Mouse (Mus musculus): ENCODE results near the gene Lin28a. TPM values are rescaled to one million over a fixed set of nuclear protein-coding genes. Genes with fewer than 3 reads are reported as not detected.

Lin28a gene
- total and polyA plus RNA-seq, 3 experiments = 0.11 TPM; not detected in 2

- TF ChIP-seq TAL1 (conservative IDR thresholded peaks at IDR 0.05; ENCODE audit: low read depth, low read length) (no peak), CTCF (IDR thresholded peaks at IDR 0.05; ENCODE audit: low read depth, low read length) (no peak), GATA1 (IDR thresholded peaks at IDR 0.05; ENCODE audit: borderline replicate concordance, low read length) (no peak), GATA2 (IDR thresholded peaks at IDR 0.05; ENCODE audit: borderline replicate concordance, low read depth, low read length) (no peak), POLR2AphosphoS5 (IDR thresholded peaks at IDR 0.05; ENCODE audit: insufficient replicate concordance, low read depth, low read length) (no peak)
- DNase-seq (ENCODE audit: low spot score) (no peak), ATAC-seq (ENCODE audit: extremely low read depth, insufficient number of reproducible peaks, low FRiP score, poor library complexity, severe bottlenecking) (no peak)
- Histone ChIP-seq H3K4me3 (ENCODE audit: low read depth, low read length) (no peak overlapping the region), H3K27me3 (ENCODE audit: insufficient read depth, low read length) (peaks cover 45% of the 10 kb centered on the region), H3K4me1 (ENCODE audit: insufficient read depth, low read depth, low read length) (peaks cover 4% of the 10 kb centered on the region; the same call in 1 of the 2 replicates), H3K36me3 (replicated peaks) (no peaks in the 10 kb centered on the region), H3K9me3 (replicated peaks) (0 out of 2 replicates have a peak, but pooled peaks cover 4% of the 10 kb centered on the region)
Observed at GRCm38 (mm10) chr4:134051912-134052311, 33.3 kb upstream of the Lin28a start.

- TF ChIP-seq TAL1 (conservative IDR thresholded peaks at IDR 0.05; ENCODE audit: low read depth, low read length) = no peak
- TF ChIP-seq GATA1 (IDR thresholded peaks at IDR 0.05; ENCODE audit: borderline replicate concordance, low read length) = no peak
- no peak for TF ChIP-seq POLR2AphosphoS5 (IDR thresholded peaks at IDR 0.05; ENCODE audit: insufficient replicate concordance, low read depth, low read length)
- TF ChIP-seq GATA2 (IDR thresholded peaks at IDR 0.05; ENCODE audit: borderline replicate concordance, low read depth, low read length) = no peak
- no peak for TF ChIP-seq CTCF (IDR thresholded peaks at IDR 0.05; ENCODE audit: low read depth, low read length)
- Histone ChIP-seq H3K9me3 (replicated peaks) (peaks cover 6% of the 10 kb centered on the region; the same call in 1 of the 2 replicates), H3K36me3 (replicated peaks) (no peaks in the 10 kb centered on the region), H3K4me3 (ENCODE audit: low read depth, low read length) (no peak overlapping the region), H3K27me3 (ENCODE audit: insufficient read depth, low read length) (peaks cover 33% of the 10 kb centered on the region), H3K4me1 (ENCODE audit: insufficient read depth, low read depth, low read length) (peaks cover 5% of the 10 kb centered on the region; the same call in 1 of the 2 replicates)
- ATAC-seq (ENCODE audit: extremely low read depth, insufficient number of reproducible peaks, low FRiP score, poor library complexity, severe bottlenecking) (no peak), DNase-seq (ENCODE audit: low spot score) (no peak)
Observed at GRCm38 (mm10) chr4:134047648-134048047, 29.0 kb upstream of the Lin28a start.

- TF ChIP-seq GATA2 (IDR thresholded peaks at IDR 0.05; ENCODE audit: borderline replicate concordance, low read depth, low read length) = no peak
- no peak for TF ChIP-seq TAL1 (conservative IDR thresholded peaks at IDR 0.05; ENCODE audit: low read depth, low read length)
- TF ChIP-seq GATA1 (IDR thresholded peaks at IDR 0.05; ENCODE audit: borderline replicate concordance, low read length) = no peak
- no peak for TF ChIP-seq POLR2AphosphoS5 (IDR thresholded peaks at IDR 0.05; ENCODE audit: insufficient replicate concordance, low read depth, low read length)
- no peak for TF ChIP-seq CTCF (IDR thresholded peaks at IDR 0.05; ENCODE audit: low read depth, low read length)
- peaks cover 10% of the 10 kb centered on the region; the same call in 1 of the 2 replicates for H3K4me1 ChIP-seq (ENCODE audit: insufficient read depth, low read depth, low read length)
- H3K4me3 ChIP-seq (ENCODE audit: low read depth, low read length) = no peak overlapping the region
- peaks cover 3% of the 10 kb centered on the region; the same call in 1 of the 2 replicates for H3K9me3 ChIP-seq (replicated peaks)
- ATAC-seq (ENCODE audit: extremely low read depth, insufficient number of reproducible peaks, low FRiP score, poor library complexity, severe bottlenecking) = no peak
- H3K36me3 ChIP-seq (replicated peaks) = no peaks in the 10 kb centered on the region
- no peak for DNase-seq (ENCODE audit: low spot score)
- peaks cover 29% of the 10 kb centered on the region for H3K27me3 ChIP-seq (ENCODE audit: insufficient read depth, low read length)
Observed at GRCm38 (mm10) chr4:134043041-134043440, 24.4 kb upstream of the Lin28a start.

- peaks cover 3% of the 10 kb centered on the region; the same call in 1 of the 2 replicates for H3K9me3 ChIP-seq (replicated peaks)
- no peak for DNase-seq (ENCODE audit: low spot score)
- no peak for ATAC-seq (ENCODE audit: extremely low read depth, insufficient number of reproducible peaks, low FRiP score, poor library complexity, severe bottlenecking)
- no peaks in the 10 kb centered on the region for H3K36me3 ChIP-seq (replicated peaks)
- peaks cover 10% of the 10 kb centered on the region; the same call in 1 of the 2 replicates for H3K4me1 ChIP-seq (ENCODE audit: insufficient read depth, low read depth, low read length)
- H3K4me3 ChIP-seq (ENCODE audit: low read depth, low read length) = no peak overlapping the region
- peaks cover 32% of the 10 kb centered on the region for H3K27me3 ChIP-seq (ENCODE audit: insufficient read depth, low read length)
- TF ChIP-seq CTCF (IDR thresholded peaks at IDR 0.05; ENCODE audit: low read depth, low read length) (no peak), GATA2 (IDR thresholded peaks at IDR 0.05; ENCODE audit: borderline replicate concordance, low read depth, low read length) (no peak), POLR2AphosphoS5 (IDR thresholded peaks at IDR 0.05; ENCODE audit: insufficient replicate concordance, low read depth, low read length) (no peak), GATA1 (IDR thresholded peaks at IDR 0.05; ENCODE audit: borderline replicate concordance, low read length) (no peak), TAL1 (conservative IDR thresholded peaks at IDR 0.05; ENCODE audit: low read depth, low read length) (no peak)
Observed at GRCm38 (mm10) chr4:134041317-134042123, 22.9 kb upstream of the Lin28a start.

- Histone ChIP-seq H3K27me3 (ENCODE audit: insufficient read depth, low read length) (peaks cover 29% of the 10 kb centered on the region), H3K9me3 (replicated peaks) (no peaks in the 10 kb centered on the region), H3K4me3 (ENCODE audit: low read depth, low read length) (no peak overlapping the region), H3K4me1 (ENCODE audit: insufficient read depth, low read depth, low read length) (no peaks in the 10 kb centered on the region), H3K36me3 (replicated peaks) (no peaks in the 10 kb centered on the region)
- ATAC-seq (ENCODE audit: extremely low read depth, insufficient number of reproducible peaks, low FRiP score, poor library complexity, severe bottlenecking) (no peak), DNase-seq (ENCODE audit: low spot score) (peak; percentile 37)
- TF ChIP-seq TAL1 (conservative IDR thresholded peaks at IDR 0.05; ENCODE audit: low read depth, low read length) (no peak), CTCF (IDR thresholded peaks at IDR 0.05; ENCODE audit: low read depth, low read length) (peak; percentile 70)
Observed at GRCm38 (mm10) chr4:134035953-134036352, 17.3 kb upstream of the Lin28a start.

GRCm38 (mm10) chr4:134025802-134026201 is 7.2 kb upstream of the Lin28a start:
- DNase-seq (ENCODE audit: low spot score) = no peak
- H3K27me3 ChIP-seq (ENCODE audit: insufficient read depth, low read length) = peaks cover 5% of the 10 kb centered on the region; the same call in 1 of the 2 replicates
- H3K9me3 ChIP-seq (replicated peaks) = 0 out of 2 replicates have a peak, but pooled peaks cover 2% of the 10 kb centered on the region
- H3K4me1 ChIP-seq (ENCODE audit: insufficient read depth, low read depth, low read length) = no peaks in the 10 kb centered on the region
- no peaks in the 10 kb centered on the region for H3K36me3 ChIP-seq (replicated peaks)
- no peak for ATAC-seq (ENCODE audit: extremely low read depth, insufficient number of reproducible peaks, low FRiP score, poor library complexity, severe bottlenecking)
- no peak overlapping the region for H3K4me3 ChIP-seq (ENCODE audit: low read depth, low read length)
- TF ChIP-seq POLR2AphosphoS5 (IDR thresholded peaks at IDR 0.05; ENCODE audit: insufficient replicate concordance, low read depth, low read length) (no peak), CTCF (IDR thresholded peaks at IDR 0.05; ENCODE audit: low read depth, low read length) (no peak), GATA1 (IDR thresholded peaks at IDR 0.05; ENCODE audit: borderline replicate concordance, low read length) (no peak), TAL1 (conservative IDR thresholded peaks at IDR 0.05; ENCODE audit: low read depth, low read length) (no peak), GATA2 (IDR thresholded peaks at IDR 0.05; ENCODE audit: borderline replicate concordance, low read depth, low read length) (no peak)
